Mouse (Mus musculus): Measurements from ENCODE around the gene Cd1d1.
A peak's percentile ranks its signal among the peaks of the same experiment; 100 is the strongest.
"Not testable (repeated sequence)": the region's sequence is repeated elsewhere in the genome, so short reads cannot be mapped to it uniquely, and the experiment has no call there.

Cd1d1 gene

GRCm38 (mm10) chr3:86999415-86999740, at the start of gene Cd1d1:
Gene Cd1d1 (minus strand): TSS chr3:86999441.
- DNase-seq: no peak

- no peak for DNase-seq
Measured at GRCm38 (mm10) chr3:87047801-87048200, 48.6 kb upstream of the Cd1d1 start.

- no peak for DNase-seq
Measured at GRCm38 (mm10) chr3:87041733-87042132, 42.5 kb upstream of the Cd1d1 start.

- no peak for DNase-seq
Measured at GRCm38 (mm10) chr3:87038500-87038899, 39.3 kb upstream of the Cd1d1 start.

- DNase-seq: no peak
Measured at GRCm38 (mm10) chr3:87034061-87034460, 34.8 kb upstream of the Cd1d1 start.

GRCm38 (mm10) chr3:87033357-87033756, 34.1 kb upstream of the Cd1d1 start:
- DNase-seq: peak; percentile 59 to 73

- DNase-seq: peak; percentile 55 to 56
Measured at GRCm38 (mm10) chr3:87030855-87031254, 31.6 kb upstream of the Cd1d1 start.

- no peak for DNase-seq
Measured at GRCm38 (mm10) chr3:87017707-87018106, 18.5 kb upstream of the Cd1d1 start.

GRCm38 (mm10) chr3:87017001-87017400, 17.8 kb upstream of the Cd1d1 start:
- no peak for DNase-seq

GRCm38 (mm10) chr3:87015931-87016330, 16.7 kb upstream of the Cd1d1 start:
- DNase-seq: no peak

GRCm38 (mm10) chr3:87012406-87012805, 13.2 kb upstream of the Cd1d1 start:
- not testable (repeated sequence) for DNase-seq

- not testable (repeated sequence) for DNase-seq
Measured at GRCm38 (mm10) chr3:87008281-87008680, 9.0 kb upstream of the Cd1d1 start.

GRCm38 (mm10) chr3:87000676-87001075, 1.4 kb upstream of the Cd1d1 start:
- no peak for DNase-seq

GRCm38 (mm10) chr3:87000051-87000450, 810 bp upstream of the Cd1d1 start:
- DNase-seq: no peak

- DNase-seq: peak; percentile 38 to 46
Measured at GRCm38 (mm10) chr3:86998433-86999414, 517 bp downstream of the Cd1d1 start.

GRCm38 (mm10) chr3:86996111-86996510, 3.1 kb downstream of the Cd1d1 start:
- no peak for DNase-seq

GRCm38 (mm10) chr3:86995381-86995780, 3.9 kb downstream of the Cd1d1 start:
- no peak for DNase-seq

GRCm38 (mm10) chr3:86986969-86987368, 12.3 kb downstream of the Cd1d1 start:
- DNase-seq: not testable (repeated sequence)

GRCm38 (mm10) chr3:86986490-86986889, 12.8 kb downstream of the Cd1d1 start:
- no peak for DNase-seq

- DNase-seq: no peak
Measured at GRCm38 (mm10) chr3:86983382-86983781, 15.9 kb downstream of the Cd1d1 start.

- peak; percentile 72 to 80 for DNase-seq
Measured at GRCm38 (mm10) chr3:86976546-86976945, 22.7 kb downstream of the Cd1d1 start.

- no peak for DNase-seq
Measured at GRCm38 (mm10) chr3:86975150-86975549, 24.1 kb downstream of the Cd1d1 start.

- peak; percentile 45 to 50 for DNase-seq
Measured at GRCm38 (mm10) chr3:86962665-86963435, 36.4 kb downstream of the Cd1d1 start.

GRCm38 (mm10) chr3:86961395-86961669, 37.9 kb downstream of the Cd1d1 start:
- no peak for DNase-seq
